Mouse (Mus musculus): ENCODE measurements at regions not wholly inside any gene's neighbourhood (a gene's known extent, or its start where the extent isn't known, plus 50 kb on each side); places are given as distances from the start of the nearest gene placed in this dataset.

DNA sequence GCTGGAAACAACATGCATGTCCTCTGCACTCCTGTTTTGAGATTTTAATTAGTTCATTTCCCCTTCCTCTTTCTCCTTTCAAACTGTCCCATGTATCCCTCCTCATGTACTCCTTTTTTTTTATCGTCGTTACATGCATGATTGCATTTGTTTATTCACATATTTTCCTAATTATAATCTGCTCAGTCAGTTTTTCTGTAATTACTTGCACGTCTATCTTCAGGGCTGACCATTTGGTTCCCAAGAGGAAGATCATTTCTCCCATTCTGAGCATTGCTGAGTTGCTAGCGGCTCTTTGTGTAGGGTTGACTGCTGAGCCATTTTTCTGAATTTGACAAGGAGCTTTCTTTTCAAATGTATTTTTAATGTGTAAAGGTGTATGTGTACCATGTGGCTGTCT lies 781.2 kb downstream of the Fam19a2 start:
- Histone ChIP-seq H3K9ac (ENCODE audit: insufficient read depth, low read depth) (no peak overlapping the region), H3K4me2 (ENCODE audit: insufficient read depth, low read depth, poor library complexity, severe bottlenecking) (no peak overlapping the region), H3K27ac (ENCODE audit: insufficient read depth, low read depth) (no peak overlapping the region), H3K9me3 (replicated peaks; ENCODE audit: low read length) (peaks cover 24% of the 10 kb centered on the region), H3K4me3 (replicated peaks in 1 of 3; ENCODE audit: low read depth in 2 of 3, low read length in 2 of 3, poor library complexity in 1 of 3) (no peak overlapping the region), H3K27me3 (replicated peaks) (no peaks in the 10 kb centered on the region), H3K36me3 (replicated peaks in 1 of 2; ENCODE audit: control insufficient read depth in 1 of 2, insufficient read depth in 1 of 2, low read length in 1 of 2) (no peaks in the 10 kb centered on the region), H3K4me1 (ENCODE audit: control insufficient read depth in 1 of 2, insufficient read depth in 2 of 2) (no peaks in the 10 kb centered on the region), H3K79me2 (replicated peaks; ENCODE audit: control insufficient read depth, extremely low read depth, insufficient read depth, poor library complexity, severe bottlenecking) (no peaks in the 10 kb centered on the region)
- in situ Hi-C loops (cut with MboI; ENCODE audit: low pct_ligation_motif_present, low pct_unique_long_range_greater_than_20kb, low sequenced_read_pairs) (no loop called here), dilution Hi-C loops (cut with MboI; ENCODE audit: extremely low pct_ligation_motif_present, extremely low pct_unique_long_range_greater_than_20kb, low sequenced_read_pairs) (no loop called here)
- TF ChIP-seq NELFE (IDR thresholded peaks at IDR 0.05; ENCODE audit: low read depth, low read length) (no peak), ZKSCAN1 (IDR thresholded peaks at IDR 0.05; ENCODE audit: borderline replicate concordance, low read depth, low read length) (no peak), RCOR1 (conservative IDR thresholded peaks at IDR 0.05; ENCODE audit: low read depth, low read length) (no peak), CTCF (conservative IDR thresholded peaks at IDR 0.05 in 1 of 2, IDR thresholded peaks at IDR 0.05 in 1 of 2; ENCODE audit: low read depth in 2 of 2, low read length in 2 of 2) (no peak), NRF1 (IDR thresholded peaks at IDR 0.05; ENCODE audit: low read depth, low read length) (no peak), ZC3H11A (IDR thresholded peaks at IDR 0.05; ENCODE audit: low read depth, low read length) (no peak), IRF4 (IDR thresholded peaks at IDR 0.05; ENCODE audit: low read depth, low read length) (no peak), BHLHE40 (IDR thresholded peaks at IDR 0.05; ENCODE audit: low read depth, low read length) (no peak), KAT2A (IDR thresholded peaks at IDR 0.05; ENCODE audit: insufficient replicate concordance, low read length) (no peak), MAZ (IDR thresholded peaks at IDR 0.05; ENCODE audit: low read depth, low read length) (no peak), JUND (conservative IDR thresholded peaks at IDR 0.05; ENCODE audit: low read depth, low read length) (no peak)
- no peak for DNase-seq (ENCODE audit: extremely low read depth)

GRCm38 (mm10) chr10:124045791-124046190 lies 782.0 kb downstream of the Fam19a2 start:
- in situ Hi-C loops (cut with MboI; ENCODE audit: low pct_ligation_motif_present, low pct_unique_long_range_greater_than_20kb, low sequenced_read_pairs) (no loop called here), dilution Hi-C loops (cut with MboI; ENCODE audit: extremely low pct_ligation_motif_present, extremely low pct_unique_long_range_greater_than_20kb, low sequenced_read_pairs) (no loop called here)
- no peaks in the 10 kb centered on the region for H3K27me3 ChIP-seq (replicated peaks)
- H3K36me3 ChIP-seq (replicated peaks in 1 of 2; ENCODE audit: control insufficient read depth in 1 of 2, insufficient read depth in 1 of 2, low read length in 1 of 2) = no peaks in the 10 kb centered on the region
- H3K79me2 ChIP-seq (replicated peaks; ENCODE audit: control insufficient read depth, extremely low read depth, insufficient read depth, poor library complexity, severe bottlenecking) = no peaks in the 10 kb centered on the region
- no peaks in the 10 kb centered on the region for H3K4me1 ChIP-seq (ENCODE audit: control insufficient read depth in 1 of 2, insufficient read depth in 2 of 2)
- no peak overlapping the region for H3K4me2 ChIP-seq (ENCODE audit: insufficient read depth, low read depth, poor library complexity, severe bottlenecking)
- H3K4me3 ChIP-seq (replicated peaks in 1 of 3; ENCODE audit: low read depth in 2 of 3, low read length in 2 of 3, poor library complexity in 1 of 3) = no peak overlapping the region
- no peak overlapping the region for H3K27ac ChIP-seq (ENCODE audit: insufficient read depth, low read depth)
- no peak for DNase-seq (ENCODE audit: extremely low read depth)
- TF ChIP-seq JUN (IDR thresholded peaks at IDR 0.05; ENCODE audit: insufficient read depth, low read depth, low read length) (no peak), HCFC1 (IDR thresholded peaks at IDR 0.05; ENCODE audit: low read depth, low read length) (no peak), MAFK (IDR thresholded peaks at IDR 0.05; ENCODE audit: insufficient replicate concordance, low read length) (no peak), USF1 (IDR thresholded peaks at IDR 0.05; ENCODE audit: low read depth, low read length) (no peak), ZC3H11A (IDR thresholded peaks at IDR 0.05; ENCODE audit: low read depth, low read length) (no peak), EP300 (IDR thresholded peaks at IDR 0.05; ENCODE audit: low read length) (no peak), UBTF (IDR thresholded peaks at IDR 0.05; ENCODE audit: low read depth, low read length) (no peak), MAZ (IDR thresholded peaks at IDR 0.05; ENCODE audit: low read depth, low read length) (no peak), CTCF (conservative IDR thresholded peaks at IDR 0.05 in 1 of 2, IDR thresholded peaks at IDR 0.05 in 1 of 2; ENCODE audit: low read depth in 2 of 2, low read length in 2 of 2) (no peak), GABPA (IDR thresholded peaks at IDR 0.05; ENCODE audit: insufficient replicate concordance, low read depth, low read length) (no peak)
- no peak overlapping the region for H3K9ac ChIP-seq (ENCODE audit: insufficient read depth, low read depth)
- peaks cover 25% of the 10 kb centered on the region for H3K9me3 ChIP-seq (replicated peaks; ENCODE audit: low read length)
